Mouse (Mus musculus) midbrain, embryonic 15.5 days (tissue): ENCODE results near the gene Odf4. TPM values are rescaled to one million over a fixed set of nuclear protein-coding genes. Genes with fewer than 3 reads are reported as not detected.

Experiments
- ATAC-seq: fragments of 200-750 bp; cut with Nextera tagmentation; replicated peaks from 2 replicates; pipeline ENCODE4 v1.8.0; 2017; ENCODE audit warnings: moderate TSS enrichment
- H3K27ac ChIP-seq: fragments of 300-500 bp; sonication (generic); 2 replicates; pipeline ENCODE4 v1.5.1; 2015; ENCODE audit warnings: mild to moderate bottlenecking, inconsistent platforms
- H3K27me3 ChIP-seq: fragments of 300-500 bp; sonication (generic); replicated peaks from 2 replicates; pipeline ENCODE4 v1.6.1; 2015; ENCODE audit warnings: inconsistent platforms
- H3K36me3 ChIP-seq: fragments of 300-500 bp; sonication (generic); replicated peaks from 2 replicates; pipeline ENCODE4 v1.6.1; 2015; ENCODE audit warnings: inconsistent platforms
- H3K4me1 ChIP-seq: fragments of 300-500 bp; sonication (generic); 2 replicates; pipeline ENCODE4 v1.6.1; 2015; ENCODE audit warnings: inconsistent platforms
- H3K4me2 ChIP-seq: fragments of 300-500 bp; sonication (generic); 2 replicates; pipeline ENCODE4 v1.6.1; 2015; ENCODE audit warnings: inconsistent platforms, mild to moderate bottlenecking, moderate library complexity
- H3K4me3 ChIP-seq: fragments of 300-500 bp; sonication (generic); 2 replicates; pipeline ENCODE4 v1.5.1; 2015; ENCODE audit warnings: mild to moderate bottlenecking, inconsistent platforms
- H3K9ac ChIP-seq: fragments of 300-500 bp; sonication (generic); 2 replicates; pipeline ENCODE4 v1.6.1; 2015; ENCODE audit warnings: mild to moderate bottlenecking, inconsistent platforms
- H3K9me3 ChIP-seq: fragments of 300-500 bp; sonication (generic); 2 replicates; pipeline ENCODE4 v1.6.1; 2016; ENCODE audit warnings: inconsistent platforms
- WGBS: fragments of 180-500 bp; shearing (Covaris S2); methylation state at CpG from one replicate; pipeline ENCODE4 v1.1.7; 2015; ENCODE audit warnings: mixed read lengths; 5-methylcytosine and 5-hydroxymethylcytosine counted together
- polyA plus RNA-seq: library from polyadenylated mRNA; unstranded; fragments of >200 nt; fragmentation: Nextera tagmentation; extraction: Ambion mirVana; gene quantifications from 2 replicates; pipeline ENCODE4 v1.2.1, GENCODE M21; 2015

The Odf4 gene
- polyA plus RNA-seq, 1 experiment from 2014 or later, result 0.84 TPM

DNA sequence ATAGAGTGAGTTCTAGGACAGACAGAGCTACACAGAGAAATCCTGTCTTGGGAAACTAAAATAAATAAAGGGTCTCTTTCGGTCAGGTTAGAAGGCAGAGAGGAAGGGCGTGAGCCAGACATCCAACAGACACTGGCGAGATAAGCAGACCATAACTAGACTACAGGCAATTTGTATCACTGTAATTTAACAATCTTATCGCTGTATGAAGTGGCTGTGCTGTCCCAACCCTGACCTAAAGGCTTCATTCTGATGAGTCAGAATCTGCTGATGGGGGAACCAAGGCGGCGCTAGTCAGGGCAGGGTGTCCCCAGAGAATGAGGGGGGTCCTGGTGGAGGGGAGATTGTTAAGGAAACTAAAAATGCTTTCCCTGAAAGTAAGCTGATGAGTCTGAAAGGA, 28.1 kb downstream of the Odf4 start:
- no peak overlapping the region for H3K27ac ChIP-seq
- no peak overlapping the region for H3K4me3 ChIP-seq
- no peak overlapping the region for H3K4me2 ChIP-seq
- H3K4me1 ChIP-seq, result peaks cover 14% of the 10 kb centered on the region
- WGBS, result 90% methylated on average over 6 of the region's 6 CpGs
- ATAC-seq, result no peak
- no peak overlapping the region for H3K9ac ChIP-seq
- H3K27me3 ChIP-seq, result peaks cover 5% of the 10 kb centered on the region; the same call in 1 of the 2 replicates
- peaks cover 8% of the 10 kb centered on the region for H3K36me3 ChIP-seq
- H3K9me3 ChIP-seq, result no peaks in the 10 kb centered on the region

DNA sequence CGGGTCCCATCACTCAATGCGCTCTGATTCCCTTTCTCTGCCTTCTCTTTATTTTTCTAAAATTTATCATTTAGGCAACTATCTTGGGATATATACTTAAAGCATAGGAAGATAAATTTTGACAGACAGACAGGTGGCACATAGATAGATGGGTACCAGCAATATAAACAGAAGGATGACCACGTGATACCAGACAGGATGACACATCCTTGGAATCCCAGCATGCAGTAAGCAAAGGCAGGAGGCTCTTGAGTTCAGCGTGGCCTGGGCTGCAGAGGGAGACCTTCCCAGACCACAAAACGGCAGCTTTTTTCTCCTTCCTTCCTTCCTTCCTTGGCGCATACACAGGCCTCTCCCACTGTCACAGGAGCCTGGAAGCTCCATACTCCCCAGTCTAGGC, 29.0 kb downstream of the Odf4 start:
- Histone ChIP-seq H3K4me2 (no peak overlapping the region), H3K9ac (no peak overlapping the region), H3K9me3 (no peaks in the 10 kb centered on the region), H3K36me3 (no peaks in the 10 kb centered on the region), H3K4me3 (no peak overlapping the region), H3K27me3 (peaks cover 5% of the 10 kb centered on the region; the same call in 1 of the 2 replicates), H3K27ac (no peak overlapping the region), H3K4me1 (peaks cover 10% of the 10 kb centered on the region)
- 67% methylated on average over 6 of the region's 6 CpGs for WGBS
- no peak for ATAC-seq

DNA sequence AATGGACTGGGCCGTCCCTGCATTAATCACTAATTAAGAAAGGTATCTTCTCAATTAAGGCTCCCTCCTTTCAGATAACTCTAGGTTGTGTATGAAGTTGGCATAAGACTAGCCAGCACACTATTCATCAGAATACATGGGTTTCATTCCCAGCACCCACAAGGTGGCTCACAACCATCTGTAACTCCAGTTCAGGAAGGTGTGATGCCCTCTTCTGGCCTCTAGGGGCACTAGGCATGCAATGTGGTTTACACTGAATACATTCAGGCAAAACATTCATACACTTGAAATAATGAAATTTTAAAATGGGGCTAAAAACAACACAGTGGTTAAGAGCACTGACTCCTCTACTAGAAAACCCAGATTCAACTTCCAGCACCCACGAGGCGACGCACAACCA, 29.8 kb downstream of the Odf4 start:
- WGBS, result 43% methylated on average over 4 of the region's 4 CpGs
- H3K4me2 ChIP-seq, result no peak overlapping the region
- H3K9ac ChIP-seq, result no peak overlapping the region
- H3K27ac ChIP-seq, result no peak overlapping the region
- peaks cover 4% of the 10 kb centered on the region; the same call in 1 of the 2 replicates for H3K4me1 ChIP-seq
- H3K27me3 ChIP-seq, result peaks cover 5% of the 10 kb centered on the region; the same call in 1 of the 2 replicates
- ATAC-seq, result no peak
- H3K36me3 ChIP-seq, result no peaks in the 10 kb centered on the region
- no peaks in the 10 kb centered on the region for H3K9me3 ChIP-seq
- H3K4me3 ChIP-seq, result no peak overlapping the region

DNA sequence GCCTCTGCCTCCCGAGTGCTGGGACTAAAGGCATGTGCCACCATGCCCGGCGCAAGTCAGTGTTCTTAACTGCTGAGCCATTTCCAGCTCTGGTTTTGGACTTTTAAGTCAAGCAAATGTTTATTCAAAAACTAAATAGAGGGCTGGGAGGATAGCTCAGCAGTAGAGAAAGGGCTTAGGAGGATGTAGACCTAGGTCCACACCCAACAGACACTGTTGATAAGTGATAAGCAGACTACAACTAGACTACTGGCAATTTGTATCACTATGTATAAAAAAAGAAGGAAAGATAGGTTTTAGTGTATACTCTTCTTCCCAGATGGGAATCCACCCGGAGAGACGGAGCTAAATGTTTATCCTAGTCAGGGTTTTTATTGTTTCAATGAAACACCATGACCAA, 30.6 kb downstream of the Odf4 start:
- H3K4me2 ChIP-seq, result no peak overlapping the region
- peaks cover 5% of the 10 kb centered on the region; the same call in 1 of the 2 replicates for H3K27me3 ChIP-seq
- peaks cover 4% of the 10 kb centered on the region; the same call in 1 of the 2 replicates for H3K4me1 ChIP-seq
- no peak for ATAC-seq
- 90% methylated on average over 5 of the region's 5 CpGs for WGBS
- no peak overlapping the region for H3K4me3 ChIP-seq
- no peaks in the 10 kb centered on the region for H3K36me3 ChIP-seq
- H3K9me3 ChIP-seq, result no peaks in the 10 kb centered on the region
- no peak overlapping the region for H3K27ac ChIP-seq
- H3K9ac ChIP-seq, result no peak overlapping the region

DNA sequence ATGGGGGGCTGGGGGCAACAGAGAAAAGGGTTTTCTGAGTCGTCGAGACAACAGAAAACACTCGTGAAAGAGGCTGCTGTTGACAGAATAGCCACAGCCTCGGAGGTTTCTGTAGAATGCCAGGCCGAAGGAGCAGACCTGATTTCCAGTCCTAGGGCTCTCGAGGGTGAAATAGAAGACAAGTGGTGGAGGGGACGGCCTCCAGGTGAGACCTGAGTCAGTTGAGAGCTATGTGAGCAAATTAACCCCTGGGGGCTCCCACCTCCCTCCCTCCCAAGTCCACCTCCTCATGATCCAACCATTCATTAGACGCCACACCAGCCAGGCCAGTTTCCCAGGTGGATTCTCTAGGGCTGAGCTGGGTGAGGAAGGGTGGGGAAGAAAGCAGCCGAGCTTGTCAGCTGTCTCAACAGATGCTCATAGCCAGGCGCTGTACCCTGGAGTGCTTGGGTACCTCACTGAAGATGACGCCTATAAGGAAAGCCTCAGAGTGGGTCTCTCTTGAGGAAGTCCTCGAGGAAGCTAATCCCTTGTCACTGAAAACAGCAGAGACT, 32.9 kb downstream of the Odf4 start:
- no peak for ATAC-seq
- Histone ChIP-seq H3K4me3 (no peak overlapping the region), H3K27ac (no peak overlapping the region), H3K36me3 (no peaks in the 10 kb centered on the region), H3K4me2 (no peak overlapping the region), H3K9me3 (no peaks in the 10 kb centered on the region), H3K4me1 (no peaks in the 10 kb centered on the region), H3K9ac (no peak overlapping the region), H3K27me3 (peaks cover 5% of the 10 kb centered on the region; the same call in 1 of the 2 replicates)
- 79% methylated on average over 12 of the region's 12 CpGs for WGBS

DNA sequence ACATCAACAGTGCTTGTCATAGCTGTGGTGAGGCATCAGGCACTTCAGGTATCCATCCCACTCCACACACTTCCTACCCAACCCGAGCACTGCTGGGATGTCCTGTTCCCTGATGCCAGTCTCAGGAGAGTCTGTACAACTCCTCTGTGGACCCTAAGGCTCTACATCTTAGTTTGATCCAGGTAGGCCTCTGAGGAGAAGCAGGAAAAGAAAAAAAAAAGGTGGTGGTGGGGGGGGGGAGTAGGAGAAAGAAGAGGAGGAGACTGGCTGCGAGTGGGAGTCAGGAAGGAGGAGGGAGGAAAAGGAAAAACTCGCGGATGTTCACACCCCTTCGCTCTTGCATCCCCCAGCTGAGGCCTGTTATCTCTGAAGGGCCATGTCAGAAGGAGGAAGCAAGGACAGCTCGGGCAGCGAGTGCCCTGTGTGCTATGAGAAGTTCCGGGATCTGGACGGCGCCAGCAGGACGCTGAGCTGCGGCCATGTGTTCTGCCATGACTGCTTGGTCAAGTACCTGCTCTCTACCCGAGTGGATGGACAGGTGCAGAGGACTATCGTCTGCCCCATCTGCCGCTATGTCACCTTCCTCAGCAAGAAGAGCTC, 34.5 kb downstream of the Odf4 start:
- Histone ChIP-seq H3K4me1 (no peaks in the 10 kb centered on the region), H3K27me3 (no peaks in the 10 kb centered on the region), H3K9ac (no peak overlapping the region), H3K4me3 (no peak overlapping the region), H3K4me2 (no peak overlapping the region), H3K9me3 (no peaks in the 10 kb centered on the region), H3K36me3 (no peaks in the 10 kb centered on the region), H3K27ac (no peak overlapping the region)
- no peak for ATAC-seq
- 86% methylated on average over 15 of the region's 15 CpGs for WGBS

DNA sequence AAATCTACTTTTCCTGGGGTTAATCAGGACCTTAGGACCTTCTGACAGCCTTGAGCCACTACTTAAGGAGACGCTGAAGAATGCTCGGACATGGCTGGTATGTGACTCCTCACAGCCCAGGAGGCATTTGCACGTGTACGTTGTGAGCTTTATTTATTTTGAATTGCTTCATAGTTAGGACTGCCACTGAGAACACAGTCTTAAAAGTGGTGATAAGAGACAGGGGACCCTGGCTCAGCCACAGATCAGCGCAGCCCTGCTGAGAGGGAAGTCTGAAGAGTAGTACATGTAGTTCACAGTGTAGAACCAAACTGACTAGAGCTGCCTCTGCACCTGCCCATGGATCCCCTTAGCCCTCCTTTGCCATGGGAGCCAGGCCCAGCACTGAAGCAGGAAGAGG, 35.1 kb downstream of the Odf4 start:
- no peak overlapping the region for H3K27ac ChIP-seq
- H3K4me1 ChIP-seq, result no peaks in the 10 kb centered on the region
- H3K4me3 ChIP-seq, result no peak overlapping the region
- H3K9me3 ChIP-seq, result no peaks in the 10 kb centered on the region
- no peaks in the 10 kb centered on the region for H3K36me3 ChIP-seq
- H3K4me2 ChIP-seq, result no peak overlapping the region
- H3K27me3 ChIP-seq, result no peaks in the 10 kb centered on the region
- H3K9ac ChIP-seq, result no peak overlapping the region
- no peak for ATAC-seq
- WGBS, result 87% methylated on average over 5 of the region's 5 CpGs

DNA sequence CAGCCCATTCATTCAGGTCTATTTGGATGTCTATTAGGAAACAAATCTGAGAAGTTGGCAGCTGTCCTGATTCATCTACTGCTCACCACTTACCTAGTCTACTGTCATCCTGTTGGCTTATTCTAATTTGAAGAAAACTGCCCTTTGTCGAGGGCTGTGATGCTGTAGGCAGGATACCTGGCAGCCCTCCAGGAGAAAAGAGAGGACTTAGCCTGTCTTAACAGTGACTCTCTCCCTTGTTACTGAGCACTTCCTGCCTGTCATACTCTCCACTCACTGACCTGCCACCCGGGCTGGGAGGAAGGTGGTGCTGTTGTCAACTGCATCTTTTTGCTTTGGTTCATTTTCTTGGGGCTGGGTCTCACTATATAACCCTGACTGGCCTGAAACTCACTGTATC, 36.3 kb downstream of the Odf4 start:
- Histone ChIP-seq H3K4me2 (no peak overlapping the region), H3K4me3 (no peak overlapping the region), H3K27me3 (no peaks in the 10 kb centered on the region), H3K36me3 (no peaks in the 10 kb centered on the region), H3K9me3 (no peaks in the 10 kb centered on the region), H3K9ac (no peak overlapping the region), H3K27ac (no peak overlapping the region), H3K4me1 (no peaks in the 10 kb centered on the region)
- ATAC-seq, result no peak
- WGBS, result 53% methylated on average over 2 of the region's 2 CpGs

DNA sequence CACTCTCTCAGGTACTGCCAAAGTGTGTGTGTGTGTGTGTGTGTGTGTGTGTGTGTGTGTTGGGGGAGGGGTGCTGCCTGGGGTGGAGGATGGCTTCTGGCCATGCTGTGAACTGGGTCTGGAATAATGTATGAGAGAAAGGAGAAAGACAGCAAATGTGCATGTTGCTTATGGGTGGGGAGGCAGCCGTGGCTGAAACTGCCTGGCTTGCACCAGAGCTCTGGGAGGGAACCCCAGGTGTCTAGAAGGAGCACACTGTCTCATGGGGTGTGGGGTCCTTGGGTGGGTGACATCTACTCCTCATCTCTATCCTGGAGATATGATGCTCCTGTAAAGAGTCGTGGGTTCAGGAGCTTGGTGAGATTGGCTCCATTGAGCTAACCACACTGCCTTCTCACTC, 38.2 kb downstream of the Odf4 start:
- no peak overlapping the region for H3K27ac ChIP-seq
- H3K4me2 ChIP-seq, result no peak overlapping the region
- no peaks in the 10 kb centered on the region for H3K27me3 ChIP-seq
- H3K36me3 ChIP-seq, result no peaks in the 10 kb centered on the region
- H3K9ac ChIP-seq, result no peak overlapping the region
- ATAC-seq, result no peak
- H3K4me1 ChIP-seq, result no peaks in the 10 kb centered on the region
- WGBS, result 72% methylated on average over 2 of the region's 2 CpGs
- H3K4me3 ChIP-seq, result no peak overlapping the region
- H3K9me3 ChIP-seq, result no peaks in the 10 kb centered on the region

DNA sequence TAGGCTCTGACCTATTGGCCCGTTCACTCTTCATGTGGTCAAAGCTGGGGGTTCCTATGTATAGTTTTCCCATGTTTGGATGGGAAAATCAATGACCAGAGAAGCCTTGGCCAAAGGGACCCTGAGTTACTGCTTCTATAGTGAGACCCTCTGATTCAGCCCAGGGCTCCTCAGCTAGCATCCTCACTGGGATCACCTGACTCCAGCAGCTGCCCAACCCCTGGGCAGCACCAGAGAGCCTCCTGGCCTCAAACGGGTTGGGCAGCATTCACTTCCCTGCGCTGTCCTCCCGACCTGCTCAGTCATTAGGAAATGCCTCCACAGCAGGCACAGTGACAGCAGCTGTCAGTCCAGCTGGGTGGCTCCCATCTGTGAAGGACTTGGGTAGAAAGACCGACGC, 38.6 kb downstream of the Odf4 start, which contains the start of gene Rnf222:
Gene Rnf222 (plus strand): TSS at position 301 of the 400 bp plus-strand sequence.
- H3K4me1 ChIP-seq, result no peaks in the 10 kb centered on the region
- no peak for ATAC-seq
- WGBS, result 34% methylated on average over 6 of the region's 6 CpGs

DNA sequence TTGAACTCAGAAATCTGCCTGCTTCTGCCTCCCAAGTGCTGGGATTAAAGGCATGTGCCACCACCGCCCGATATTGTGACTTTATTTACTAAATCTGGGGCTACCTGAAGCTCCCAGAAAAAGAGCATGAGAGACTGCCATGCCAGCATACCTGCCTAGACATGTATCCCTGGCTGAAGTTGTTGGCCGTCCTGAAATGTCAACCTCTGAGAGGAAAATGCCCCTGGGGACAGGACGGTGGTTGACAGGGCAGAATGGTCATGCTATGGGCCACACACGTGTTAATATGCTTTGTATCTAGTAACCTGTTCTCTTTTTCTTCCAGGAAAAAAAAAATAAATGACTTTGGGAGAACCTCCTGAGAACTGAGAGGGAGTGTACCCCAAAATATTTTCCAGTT, 40.8 kb downstream of the Odf4 start:
- H3K4me1 ChIP-seq, result no peaks in the 10 kb centered on the region
- no peaks in the 10 kb centered on the region for H3K27me3 ChIP-seq
- WGBS, result 82% methylated on average over 5 of the region's 5 CpGs
- ATAC-seq, result no peak
- no peak overlapping the region for H3K27ac ChIP-seq
- no peak overlapping the region for H3K4me2 ChIP-seq
- H3K9ac ChIP-seq, result no peak overlapping the region
- no peaks in the 10 kb centered on the region for H3K9me3 ChIP-seq
- H3K36me3 ChIP-seq, result no peaks in the 10 kb centered on the region
- no peak overlapping the region for H3K4me3 ChIP-seq

More for the DNA sequence above, 38.6 kb downstream of the Odf4 start, which contains the start of gene Rnf222:
- Histone ChIP-seq H3K9me3 (no peaks in the 10 kb centered on the region), H3K27me3 (no peaks in the 10 kb centered on the region), H3K27ac (no peak within 1 kb of the TSS), H3K36me3 (no peaks in the 10 kb centered on the region), H3K4me2 (no peak within 1 kb of the TSS), H3K4me3 (no peak within 1 kb of the TSS), H3K9ac (no peak within 1 kb of the TSS)

DNA sequence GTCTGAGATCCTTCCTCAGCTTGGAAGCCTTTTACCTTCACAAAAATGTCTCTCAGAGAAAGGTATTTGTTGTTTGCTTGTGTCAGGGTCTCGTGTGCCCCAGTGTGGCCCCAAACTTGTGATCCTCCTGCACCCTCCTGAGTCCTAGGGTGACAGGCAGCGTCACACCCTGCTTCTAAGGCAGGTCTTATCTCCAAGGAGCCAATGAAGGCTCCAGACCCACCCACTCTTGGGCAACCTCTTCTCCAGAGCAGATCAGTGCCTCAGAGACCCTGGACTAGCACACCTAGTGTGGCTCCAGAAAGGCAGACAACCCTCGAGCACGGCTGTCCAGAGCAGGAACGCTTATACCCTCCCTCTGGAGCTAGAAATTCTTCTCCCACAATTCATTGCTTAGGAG, 42.5 kb downstream of the Odf4 start:
- Histone ChIP-seq H3K27me3 (no peaks in the 10 kb centered on the region), H3K9ac (no peak overlapping the region), H3K27ac (no peak overlapping the region), H3K4me3 (no peak overlapping the region), H3K36me3 (no peaks in the 10 kb centered on the region), H3K4me2 (no peak overlapping the region), H3K4me1 (no peaks in the 10 kb centered on the region), H3K9me3 (no peaks in the 10 kb centered on the region)
- no peak for ATAC-seq
- WGBS, result 81% methylated on average over 5 of the region's 5 CpGs

DNA sequence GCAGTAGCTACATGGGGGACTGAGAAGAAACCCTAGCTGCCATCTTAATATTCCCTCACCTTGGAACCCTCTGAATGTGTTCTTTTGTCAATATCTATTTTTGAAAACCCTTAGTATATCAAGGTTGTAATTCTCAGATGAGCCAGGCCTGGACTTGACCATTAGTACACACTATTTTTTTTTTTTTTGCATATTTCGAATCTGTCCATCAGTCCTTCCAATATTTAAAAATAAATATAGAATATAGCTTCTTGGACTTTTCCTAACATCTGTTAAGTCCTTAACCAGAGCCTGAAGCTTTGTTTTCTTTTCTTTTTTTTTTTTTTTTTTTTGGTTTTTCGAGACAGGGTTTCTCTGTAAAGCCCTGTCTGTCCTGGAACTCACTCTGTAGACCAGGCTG, 43.0 kb downstream of the Odf4 start:
- Histone ChIP-seq H3K9ac (no peak overlapping the region), H3K27ac (no peak overlapping the region), H3K27me3 (no peaks in the 10 kb centered on the region), H3K4me3 (no peak overlapping the region), H3K4me2 (no peak overlapping the region), H3K4me1 (no peaks in the 10 kb centered on the region), H3K36me3 (no peaks in the 10 kb centered on the region), H3K9me3 (no peaks in the 10 kb centered on the region)
- 75% methylated on average over 2 of the region's 2 CpGs for WGBS
- no peak for ATAC-seq
